Mouse (Mus musculus): ENCODE results near the gene S100a6. TPM values are rescaled to one million over a fixed set of nuclear protein-coding genes. Genes with fewer than 3 reads are reported as not detected.
A peak's percentile ranks its signal among the peaks of the same experiment; 100 is the strongest.

Gene S100a6
- polyA plus RNA-seq (2014; fragmentation: Nextera tagmentation; extraction: Ambion mirVana) = 7.3 and 8.2 TPM in 2 replicates

DNA sequence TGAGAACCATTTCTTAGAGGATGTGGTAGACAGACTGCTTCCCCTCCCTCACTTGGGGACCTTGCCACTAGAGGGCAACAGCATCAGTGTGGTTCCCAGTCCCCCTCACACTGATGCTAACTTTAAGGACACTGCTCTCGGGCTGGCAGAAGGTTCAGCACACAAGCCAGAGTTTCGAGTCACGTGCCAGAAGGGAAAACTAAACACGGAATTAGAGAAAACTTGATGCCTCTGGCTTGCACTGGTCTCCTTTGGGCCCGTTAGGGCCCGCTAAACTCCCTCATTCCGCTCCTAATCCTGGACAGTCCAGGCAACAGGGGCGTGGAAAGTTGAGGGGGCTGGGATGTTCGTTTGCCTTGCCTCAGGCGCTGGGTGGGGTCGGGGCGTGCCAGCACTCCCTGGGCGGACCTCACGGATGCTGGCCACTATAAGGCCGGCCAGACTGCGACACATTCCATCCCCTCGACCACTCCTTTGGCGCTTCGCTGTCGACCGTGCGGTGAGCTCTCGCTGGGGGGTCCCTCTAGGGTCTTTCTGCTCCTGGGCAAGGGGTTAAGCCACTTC, at the start of gene S100a6:
TSS of gene S100a6 (plus strand) at position 155 of the 564 bp plus-strand sequence.
- under 1% methylated on average over 23 of the region's 23 CpGs for WGBS
- Histone ChIP-seq H3K4me1 (ENCODE audit: control insufficient read depth, insufficient read depth, low read length) (no peaks in the 10 kb centered on the region), H3K9ac (ENCODE audit: low read length) (peak within 1 kb of the TSS; percentile 42), H3K9me3 (ENCODE audit: control insufficient read depth, low read length) (no peaks in the 10 kb centered on the region), H3K27me3 (ENCODE audit: control insufficient read depth, insufficient read depth, low read length) (no peaks in the 10 kb centered on the region), H3K4me2 (ENCODE audit: low read depth) (peak within 1 kb of the TSS; percentile 61), H3K27ac (ENCODE audit: low read depth, low read length) (no peak within 1 kb of the TSS), H3K36me3 (ENCODE audit: control insufficient read depth, insufficient read depth, low read length) (no peaks in the 10 kb centered on the region), H3K4me3 (ENCODE audit: low read depth, low read length) (peak within 1 kb of the TSS; percentile 23)
- DNase-seq (ENCODE audit: low spot score) (peak; percentile 67), ATAC-seq (ENCODE audit: insufficient read depth, low FRiP score, low TSS enrichment) (peak; percentile 74)

DNA sequence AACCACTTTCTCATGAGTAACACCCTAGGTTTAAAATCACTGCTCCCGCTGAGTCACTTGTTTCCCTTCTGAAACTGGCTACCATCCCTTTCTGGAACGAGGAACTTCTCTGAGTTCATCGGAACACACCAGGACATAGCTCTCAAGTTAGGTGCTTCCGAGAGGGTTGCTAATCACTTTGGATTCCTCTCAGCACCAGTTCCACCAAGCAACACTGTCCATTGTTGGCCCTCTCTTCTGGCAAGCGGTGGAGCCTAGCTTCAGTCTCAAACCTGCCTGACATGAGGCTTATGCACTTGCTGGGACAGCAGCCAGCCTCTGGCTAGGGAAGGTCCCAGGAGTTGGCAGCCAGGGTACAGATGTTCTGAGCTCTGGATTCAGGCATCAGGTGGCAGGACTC, 38.0 kb upstream of the S100a6 start:
- no peaks in the 10 kb centered on the region for H3K36me3 ChIP-seq (ENCODE audit: control insufficient read depth, insufficient read depth, low read length)
- no peaks in the 10 kb centered on the region for H3K27me3 ChIP-seq (ENCODE audit: control insufficient read depth, insufficient read depth, low read length)
- H3K9me3 ChIP-seq (ENCODE audit: control insufficient read depth, low read length) = no peaks in the 10 kb centered on the region
- no peak overlapping the region for H3K9ac ChIP-seq (ENCODE audit: low read length)
- H3K4me3 ChIP-seq (ENCODE audit: low read depth, low read length) = no peak overlapping the region
- no peak overlapping the region for H3K27ac ChIP-seq (ENCODE audit: low read depth, low read length)
- no peak for ATAC-seq (ENCODE audit: insufficient read depth, low FRiP score, low TSS enrichment)
- H3K4me2 ChIP-seq (ENCODE audit: low read depth) = no peak overlapping the region
- no peak for DNase-seq (ENCODE audit: low spot score)
- 90% methylated on average over 5 of the region's 5 CpGs for WGBS
- no peaks in the 10 kb centered on the region for H3K4me1 ChIP-seq (ENCODE audit: control insufficient read depth, insufficient read depth, low read length)

DNA sequence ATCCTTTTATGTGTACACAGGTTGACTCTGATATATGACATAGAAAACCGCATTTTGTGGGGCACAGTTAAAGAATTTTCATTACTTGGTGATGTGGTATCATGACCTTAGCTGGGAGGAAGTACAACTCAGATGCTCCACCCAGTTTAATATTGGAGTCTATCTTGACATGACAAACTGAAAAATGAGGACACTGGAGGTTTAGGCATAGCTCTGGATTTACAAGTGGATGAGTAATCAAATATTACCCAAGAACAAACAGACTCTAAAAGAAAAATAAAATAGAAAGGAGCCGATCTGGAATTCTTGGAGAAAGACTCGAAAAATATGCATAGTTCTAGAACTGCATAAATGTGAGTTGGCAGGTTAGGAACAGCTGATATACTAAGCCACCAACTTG, 37.4 kb upstream of the S100a6 start:
- H3K9ac ChIP-seq (ENCODE audit: low read length) = no peak overlapping the region
- no peaks in the 10 kb centered on the region for H3K4me1 ChIP-seq (ENCODE audit: control insufficient read depth, insufficient read depth, low read length)
- H3K36me3 ChIP-seq (ENCODE audit: control insufficient read depth, insufficient read depth, low read length) = no peaks in the 10 kb centered on the region
- DNase-seq (ENCODE audit: low spot score) (no peak), ATAC-seq (ENCODE audit: insufficient read depth, low FRiP score, low TSS enrichment) (no peak)
- no peak overlapping the region for H3K4me3 ChIP-seq (ENCODE audit: low read depth, low read length)
- no peak overlapping the region for H3K27ac ChIP-seq (ENCODE audit: low read depth, low read length)
- WGBS = 86% methylated on average over 3 of the region's 3 CpGs
- no peak overlapping the region for H3K4me2 ChIP-seq (ENCODE audit: low read depth)
- no peaks in the 10 kb centered on the region for H3K9me3 ChIP-seq (ENCODE audit: control insufficient read depth, low read length)
- H3K27me3 ChIP-seq (ENCODE audit: control insufficient read depth, insufficient read depth, low read length) = no peaks in the 10 kb centered on the region

DNA sequence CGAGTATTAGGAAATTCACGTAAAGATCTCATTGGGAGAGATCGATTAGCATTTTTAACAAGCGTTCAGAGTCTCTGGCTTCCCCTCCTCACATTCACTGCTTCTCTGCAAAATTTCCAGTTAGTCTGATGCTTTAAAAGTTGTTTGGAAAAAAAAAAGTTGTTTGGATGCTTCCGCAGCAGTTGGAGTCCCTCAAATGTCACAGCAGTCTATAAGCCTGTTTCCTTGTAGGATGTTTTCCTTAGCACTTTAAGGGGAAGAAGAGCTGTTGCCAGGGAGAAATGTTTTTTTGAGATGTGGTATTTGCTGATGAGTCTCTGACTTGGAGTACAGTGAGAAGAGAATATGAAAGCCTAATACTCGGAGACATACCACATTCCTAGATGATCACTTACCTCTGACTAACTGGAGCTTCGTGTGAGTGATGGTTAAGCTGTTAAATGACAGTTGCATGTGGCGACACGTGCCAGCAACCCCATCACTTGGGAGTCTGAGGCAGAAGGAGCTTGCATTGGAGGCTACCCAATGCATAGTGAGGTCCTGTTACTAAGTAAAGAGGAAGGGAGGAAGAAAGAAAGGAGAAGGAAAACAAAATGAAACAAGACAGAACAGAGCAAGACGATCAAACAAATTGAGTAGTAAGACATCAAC, 36.2 kb upstream of the S100a6 start:
- Histone ChIP-seq H3K27ac (ENCODE audit: low read depth, low read length) (no peak overlapping the region), H3K4me2 (ENCODE audit: low read depth) (no peak overlapping the region), H3K4me3 (ENCODE audit: low read depth, low read length) (no peak overlapping the region), H3K4me1 (ENCODE audit: control insufficient read depth, insufficient read depth, low read length) (no peaks in the 10 kb centered on the region), H3K36me3 (ENCODE audit: control insufficient read depth, insufficient read depth, low read length) (no peaks in the 10 kb centered on the region), H3K9ac (ENCODE audit: low read length) (no peak overlapping the region), H3K27me3 (ENCODE audit: control insufficient read depth, insufficient read depth, low read length) (no peaks in the 10 kb centered on the region), H3K9me3 (ENCODE audit: control insufficient read depth, low read length) (no peaks in the 10 kb centered on the region)
- 79% methylated on average over 10 of the region's 10 CpGs for WGBS
- ATAC-seq (ENCODE audit: insufficient read depth, low FRiP score, low TSS enrichment) (no peak), DNase-seq (ENCODE audit: low spot score) (no peak)

DNA sequence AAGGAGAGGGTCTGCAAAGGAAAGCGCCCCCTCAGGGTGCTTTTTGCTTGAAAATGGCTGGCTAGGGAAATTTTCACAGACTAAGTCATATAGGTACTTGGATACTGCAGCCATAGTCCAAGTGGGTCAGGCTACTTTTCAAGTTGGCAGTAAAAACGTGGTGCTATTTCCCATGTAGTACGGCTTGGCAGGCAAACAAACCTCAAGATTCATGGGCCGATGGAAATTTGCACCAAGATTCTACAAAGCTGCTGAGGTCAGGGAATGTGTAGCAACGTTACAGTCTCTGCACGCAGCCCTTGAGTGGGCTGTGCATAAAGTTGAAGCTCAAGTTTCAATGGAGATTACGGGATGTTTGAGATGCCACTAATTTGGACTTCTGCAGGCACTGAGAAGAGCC, 33.2 kb upstream of the S100a6 start:
- Histone ChIP-seq H3K4me1 (ENCODE audit: control insufficient read depth, insufficient read depth, low read length) (no peaks in the 10 kb centered on the region), H3K4me3 (ENCODE audit: low read depth, low read length) (no peak overlapping the region), H3K27me3 (ENCODE audit: control insufficient read depth, insufficient read depth, low read length) (no peaks in the 10 kb centered on the region), H3K9ac (ENCODE audit: low read length) (no peak overlapping the region), H3K27ac (ENCODE audit: low read depth, low read length) (no peak overlapping the region), H3K36me3 (ENCODE audit: control insufficient read depth, insufficient read depth, low read length) (no peaks in the 10 kb centered on the region), H3K4me2 (ENCODE audit: low read depth) (no peak overlapping the region), H3K9me3 (ENCODE audit: control insufficient read depth, low read length) (no peaks in the 10 kb centered on the region)
- WGBS = 78% methylated on average over 7 of the region's 7 CpGs
- no peak for DNase-seq (ENCODE audit: low spot score)
- no peak for ATAC-seq (ENCODE audit: insufficient read depth, low FRiP score, low TSS enrichment)

DNA sequence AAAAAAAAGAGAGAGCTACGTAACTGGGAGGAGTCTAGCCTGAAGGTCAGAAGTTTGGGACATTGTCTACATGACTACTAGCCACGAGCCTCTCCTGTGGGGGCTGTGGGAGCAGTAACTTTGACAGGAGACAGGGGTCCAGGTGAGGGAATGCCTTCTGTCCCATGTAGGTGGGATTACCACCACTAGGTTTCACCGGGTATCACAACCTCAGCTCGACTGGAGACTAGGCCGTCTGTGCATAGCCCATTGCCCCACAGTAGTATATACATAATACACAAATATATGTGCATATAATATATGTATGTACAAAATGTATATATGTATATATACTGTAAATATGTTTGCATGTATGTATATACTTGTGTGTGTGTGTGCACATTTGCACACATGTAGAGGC, 31.5 kb upstream of the S100a6 start:
- DNase-seq (ENCODE audit: low spot score) = no peak
- no peaks in the 10 kb centered on the region for H3K27me3 ChIP-seq (ENCODE audit: control insufficient read depth, insufficient read depth, low read length)
- no peak overlapping the region for H3K4me3 ChIP-seq (ENCODE audit: low read depth, low read length)
- no peak overlapping the region for H3K4me2 ChIP-seq (ENCODE audit: low read depth)
- H3K9me3 ChIP-seq (ENCODE audit: control insufficient read depth, low read length) = no peaks in the 10 kb centered on the region
- no peak for ATAC-seq (ENCODE audit: insufficient read depth, low FRiP score, low TSS enrichment)
- H3K36me3 ChIP-seq (ENCODE audit: control insufficient read depth, insufficient read depth, low read length) = no peaks in the 10 kb centered on the region
- no peak overlapping the region for H3K27ac ChIP-seq (ENCODE audit: low read depth, low read length)
- WGBS = 92% methylated on average over 5 of the region's 5 CpGs
- H3K9ac ChIP-seq (ENCODE audit: low read length) = no peak overlapping the region
- H3K4me1 ChIP-seq (ENCODE audit: control insufficient read depth, insufficient read depth, low read length) = no peaks in the 10 kb centered on the region

- Histone ChIP-seq H3K9me3 (ENCODE audit: control insufficient read depth, low read length) (no peaks in the 10 kb centered on the region), H3K36me3 (ENCODE audit: control insufficient read depth, insufficient read depth, low read length) (no peaks in the 10 kb centered on the region), H3K27ac (ENCODE audit: low read depth, low read length) (no peak overlapping the region), H3K27me3 (ENCODE audit: control insufficient read depth, insufficient read depth, low read length) (no peaks in the 10 kb centered on the region), H3K4me2 (ENCODE audit: low read depth) (no peak overlapping the region), H3K4me1 (ENCODE audit: control insufficient read depth, insufficient read depth, low read length) (no peaks in the 10 kb centered on the region), H3K4me3 (ENCODE audit: low read depth, low read length) (no peak overlapping the region), H3K9ac (ENCODE audit: low read length) (no peak overlapping the region)
- ATAC-seq (ENCODE audit: insufficient read depth, low FRiP score, low TSS enrichment) (no peak), DNase-seq (ENCODE audit: low spot score) (no peak)
- WGBS = 98% methylated on average over 1 of the region's 1 CpGs
Observed at GRCm38 (mm10) chr3:90582156-90582555, 30.5 kb upstream of the S100a6 start.

DNA sequence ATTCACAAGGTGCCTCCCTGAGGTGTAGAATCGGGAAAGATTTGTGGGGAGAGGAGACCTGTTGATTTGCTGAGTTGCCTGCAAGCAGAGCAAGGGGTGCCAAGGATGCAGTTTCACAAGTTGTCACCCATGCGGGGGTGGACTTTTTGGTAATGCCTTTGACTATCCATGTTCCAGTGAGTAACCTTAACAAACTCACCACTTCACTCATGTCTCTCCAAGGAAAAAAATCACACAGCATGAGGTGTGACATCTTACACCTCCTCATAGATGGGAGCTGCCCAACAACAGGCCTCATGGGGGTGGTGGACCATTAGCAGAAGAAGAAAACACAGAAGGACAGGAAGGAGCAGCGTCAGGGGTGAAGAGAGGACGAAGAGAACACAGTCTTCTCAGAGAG, 30.1 kb upstream of the S100a6 start:
- Histone ChIP-seq H3K4me2 (ENCODE audit: low read depth) (no peak overlapping the region), H3K9me3 (ENCODE audit: control insufficient read depth, low read length) (no peaks in the 10 kb centered on the region), H3K4me1 (ENCODE audit: control insufficient read depth, insufficient read depth, low read length) (no peaks in the 10 kb centered on the region), H3K27me3 (ENCODE audit: control insufficient read depth, insufficient read depth, low read length) (no peaks in the 10 kb centered on the region), H3K36me3 (ENCODE audit: control insufficient read depth, insufficient read depth, low read length) (no peaks in the 10 kb centered on the region), H3K9ac (ENCODE audit: low read length) (no peak overlapping the region), H3K4me3 (ENCODE audit: low read depth, low read length) (no peak overlapping the region), H3K27ac (ENCODE audit: low read depth, low read length) (no peak overlapping the region)
- ATAC-seq (ENCODE audit: insufficient read depth, low FRiP score, low TSS enrichment) (no peak), DNase-seq (ENCODE audit: low spot score) (no peak)
- WGBS = 80% methylated on average over 4 of the region's 4 CpGs

GRCm38 (mm10) chr3:90583893-90584292, 28.8 kb upstream of the S100a6 start:
- DNase-seq (ENCODE audit: low spot score) = no peak

More at GRCm38 (mm10) chr3:90583893-90584292, 28.8 kb upstream of the S100a6 start:
- no peak for ATAC-seq (ENCODE audit: insufficient read depth, low FRiP score, low TSS enrichment)
- Histone ChIP-seq H3K4me1 (ENCODE audit: control insufficient read depth, insufficient read depth, low read length) (no peaks in the 10 kb centered on the region), H3K36me3 (ENCODE audit: control insufficient read depth, insufficient read depth, low read length) (no peaks in the 10 kb centered on the region), H3K4me2 (ENCODE audit: low read depth) (no peak overlapping the region), H3K4me3 (ENCODE audit: low read depth, low read length) (no peak overlapping the region), H3K27ac (ENCODE audit: low read depth, low read length) (no peak overlapping the region), H3K9ac (ENCODE audit: low read length) (no peak overlapping the region), H3K9me3 (ENCODE audit: control insufficient read depth, low read length) (no peaks in the 10 kb centered on the region), H3K27me3 (ENCODE audit: control insufficient read depth, insufficient read depth, low read length) (no peaks in the 10 kb centered on the region)
- WGBS = 71% methylated on average over 3 of the region's 3 CpGs

All from neural tube, embryonic 11.5 days (tissue).